Mouse (Mus musculus): ENCODE measurements around the gene Hnrnpu.

Gene Hnrnpu

GRCm38 (mm10) chr1:178318389-178319184 is 19.0 kb downstream of the Hnrnpu start, which contains the start of gene Cox20:
Gene Cox20, plus strand, starts transcription at chr1:178319130.
- in situ Hi-C loops (cut with MboI; ENCODE audit: unreplicated experiment in 2 of 2), result loop anchor here (5.0 to 10.0 kb wide), 5 partner anchors 49 to 524 kb away; partner anchors contain the start of genes Adss (in 1 of the 2), Desi2 (in 1 of the 2) and Efcab2 (in 1 of the 2)

- in situ Hi-C loops (cut with MboI; ENCODE audit: unreplicated experiment in 2 of 2), result loop anchor here (5.0 to 10.0 kb wide), 5 partner anchors 49 to 523 kb away; partner anchors contain the start of genes Adss (in 1 of the 2), Desi2 (in 1 of the 2) and Efcab2 (in 1 of the 2)
These were observed 19.6 kb downstream of the Hnrnpu start for GRCm38 (mm10) chr1:178318002-178318388.

DNA sequence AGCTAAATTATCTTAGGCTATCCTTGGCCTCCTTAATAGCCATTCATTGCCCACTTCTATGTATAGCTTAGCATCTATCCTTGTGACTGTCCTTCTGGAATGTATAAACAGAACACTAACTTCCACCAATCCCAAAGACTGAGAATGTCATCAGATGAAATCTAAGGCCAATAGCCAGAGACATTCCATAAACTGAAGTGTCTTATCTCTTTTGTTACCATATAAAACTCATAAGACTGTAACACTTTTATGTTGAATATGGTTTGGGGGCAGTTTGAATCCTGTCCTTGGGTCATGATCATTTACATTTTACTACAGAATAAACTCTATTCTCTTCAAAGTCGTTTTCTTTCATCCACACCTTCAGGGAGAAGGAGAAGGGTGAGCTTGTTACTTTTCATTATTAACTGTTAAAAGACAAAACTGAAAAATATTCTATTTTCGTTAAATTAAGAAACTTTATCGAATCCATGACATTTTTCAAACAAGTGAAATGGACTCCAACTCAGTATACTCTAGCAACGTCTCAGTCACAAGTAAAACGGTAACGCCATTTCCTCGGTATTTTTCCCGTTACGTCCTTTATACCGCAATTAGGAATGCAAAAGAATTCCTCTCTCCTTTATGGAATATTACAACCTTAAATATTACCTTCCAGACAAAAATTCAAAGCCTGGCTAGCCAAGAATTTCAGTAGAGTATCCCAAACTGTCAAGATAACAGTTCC is 20.2 kb downstream of the Hnrnpu start:
- in situ Hi-C loops (cut with MboI; ENCODE audit: unreplicated experiment in 2 of 2), result loop anchor here (5.0 to 10.0 kb wide), 5 partner anchors 50 to 523 kb away; partner anchors contain the start of genes Adss (in 1 of the 2), Desi2 (in 1 of the 2) and Efcab2 (in 1 of the 2)

DNA sequence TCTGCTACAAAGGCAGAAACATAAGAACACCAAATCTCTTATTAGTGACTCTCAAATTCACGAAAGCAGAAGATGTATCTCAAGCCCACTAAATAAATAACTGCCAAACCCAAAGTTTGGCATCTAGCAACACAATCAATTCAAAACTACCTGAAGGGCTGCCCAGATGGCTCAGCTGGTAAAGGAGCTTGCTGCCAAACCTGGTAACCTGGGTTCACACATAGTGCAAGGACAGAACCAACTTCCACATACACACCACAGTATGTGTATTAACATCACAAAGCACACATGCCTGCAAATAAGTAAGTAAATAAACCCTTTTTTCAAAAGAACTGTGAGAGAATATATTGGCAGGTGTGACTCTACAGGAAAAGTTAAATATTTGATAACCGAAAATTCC is 23.4 kb downstream of the Hnrnpu start:
- in situ Hi-C loops (cut with MboI; ENCODE audit: unreplicated experiment in 2 of 2), result loop anchor here (5.0 to 10.0 kb wide), 4 partner anchors 119 to 519 kb away; partner anchors contain the start of genes Adss (in 1 of the 2) and Desi2 (in 1 of the 2)

GRCm38 (mm10) chr1:178313039-178313597 is 24.5 kb downstream of the Hnrnpu start:
- in situ Hi-C loops (cut with MboI; ENCODE audit: unreplicated experiment in 2 of 2), result loop anchor here (5.0 to 10.0 kb wide), 4 partner anchors 118 to 518 kb away; partner anchors contain the start of genes Adss (in 1 of the 2) and Desi2 (in 1 of the 2)

DNA sequence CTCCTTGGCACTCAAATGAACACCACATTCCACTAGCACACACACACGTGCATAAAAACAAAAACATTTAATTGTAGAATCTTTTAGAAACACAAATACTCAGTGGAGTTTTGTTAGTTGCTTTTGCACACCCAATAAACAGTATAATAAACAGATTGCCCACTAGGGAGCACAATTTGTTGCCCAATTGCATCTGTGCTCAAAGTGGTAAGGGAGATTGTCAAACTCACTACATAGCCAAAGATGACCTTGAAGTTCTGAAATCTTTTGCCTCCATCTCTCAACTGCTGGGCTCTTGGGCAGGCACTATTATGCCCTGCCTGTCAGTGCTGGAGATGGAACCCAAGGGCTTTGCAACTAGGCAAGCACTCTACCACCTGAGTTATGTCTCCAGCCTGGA is 27.5 kb downstream of the Hnrnpu start:
- in situ Hi-C loops (cut with MboI; ENCODE audit: unreplicated experiment in 2 of 2), result loop anchor here (5.0 to 10.0 kb wide), 4 partner anchors 115 to 515 kb away; partner anchors contain the start of genes Adss (in 1 of the 2) and Desi2 (in 1 of the 2)

DNA sequence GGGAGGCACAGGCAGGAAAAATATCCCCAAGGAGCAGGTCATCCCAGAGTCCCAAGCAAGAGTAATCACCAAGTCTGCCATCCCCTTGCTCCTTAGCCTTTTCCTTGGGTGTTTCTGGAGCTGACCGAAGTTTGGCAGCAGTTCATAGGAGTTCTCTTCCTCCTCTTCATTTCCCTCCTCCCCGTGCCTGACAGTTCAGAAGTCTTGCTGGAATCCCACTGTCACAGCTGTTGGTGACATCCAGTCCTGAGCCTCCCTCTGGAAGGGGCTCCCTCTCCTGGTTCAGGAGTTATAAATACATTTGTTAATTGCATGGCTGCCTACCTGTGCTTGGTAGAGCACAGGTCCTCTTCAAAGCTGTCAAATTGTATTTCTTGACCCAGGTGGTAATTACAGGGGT is 28.1 kb downstream of the Hnrnpu start:
- in situ Hi-C loops (cut with MboI; ENCODE audit: unreplicated experiment in 2 of 2), result loop anchor here (10.0 kb wide), 2 partner anchors 165 to 365 kb away; no protein-coding TSS in a partner anchor

- in situ Hi-C loops (cut with MboI; ENCODE audit: unreplicated experiment in 2 of 2), result loop anchor here (5.0 to 10.0 kb wide), 4 partner anchors 156 to 359 kb away; no protein-coding TSS in a partner anchor
These were observed 34.2 kb downstream of the Hnrnpu start for GRCm38 (mm10) chr1:178303425-178303824.

- in situ Hi-C loops (cut with MboI; ENCODE audit: unreplicated experiment in 2 of 2), result loop anchor here (5.0 to 10.0 kb wide), 4 partner anchors 154 to 356 kb away; no protein-coding TSS in a partner anchor
These were observed 36.3 kb downstream of the Hnrnpu start for GRCm38 (mm10) chr1:178301261-178301660.

DNA sequence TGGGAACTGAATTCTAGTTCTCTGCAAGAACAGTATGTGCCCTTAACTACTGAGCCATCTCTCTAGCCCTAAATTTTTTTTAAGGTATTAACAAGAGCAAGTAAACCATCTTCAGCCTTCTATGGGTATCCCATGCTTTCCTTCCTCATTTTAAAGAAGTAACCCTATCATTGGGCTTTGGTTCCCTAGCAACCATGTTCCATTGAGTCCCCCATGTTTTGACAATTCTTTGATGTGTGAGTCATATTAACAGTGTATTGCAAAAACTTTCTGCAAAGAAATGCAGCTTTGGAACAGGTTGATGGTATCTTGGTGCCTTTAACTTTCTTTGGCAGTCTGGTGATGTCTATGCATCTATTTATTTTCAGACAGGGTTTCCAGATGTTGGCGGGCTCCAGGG is 43.5 kb downstream of the Hnrnpu start:
- in situ Hi-C loops (cut with MboI; ENCODE audit: unreplicated experiment in 2 of 2), result loop anchor here (10.0 to 25.0 kb wide), 3 partner anchors 349 to 943 kb away; no protein-coding TSS in a partner anchor

DNA sequence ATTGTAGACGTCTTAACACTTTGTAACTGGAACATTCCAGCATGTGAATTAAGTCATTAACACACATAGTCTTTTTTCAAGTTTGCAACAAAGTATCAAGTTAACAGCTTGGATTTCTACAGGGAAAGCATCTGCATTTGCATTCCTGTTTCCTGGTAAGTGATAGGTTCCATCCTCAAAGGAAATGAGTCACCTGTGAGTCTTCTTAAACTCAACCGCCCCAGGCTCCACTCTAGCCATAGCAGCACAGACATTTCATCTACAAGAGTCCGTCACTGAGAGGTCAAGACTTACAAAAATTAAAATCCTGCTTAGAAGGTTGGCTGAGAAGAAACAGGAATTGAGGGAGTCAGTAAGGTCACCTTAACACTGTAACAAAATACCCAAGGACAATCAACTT is 45.9 kb downstream of the Hnrnpu start:
- in situ Hi-C loops (cut with MboI; ENCODE audit: unreplicated experiment in 2 of 2), result loop anchor here (10.0 to 25.0 kb wide), 3 partner anchors 347 to 946 kb away; no protein-coding TSS in a partner anchor

GRCm38 (mm10) chr1:178287601-178288176 is 49.9 kb downstream of the Hnrnpu start:
- in situ Hi-C loops (cut with MboI; ENCODE audit: unreplicated experiment in 2 of 2), result loop anchor here (25.0 kb wide), 2 partner anchors 850 to 950 kb away; no protein-coding TSS in a partner anchor

DNA sequence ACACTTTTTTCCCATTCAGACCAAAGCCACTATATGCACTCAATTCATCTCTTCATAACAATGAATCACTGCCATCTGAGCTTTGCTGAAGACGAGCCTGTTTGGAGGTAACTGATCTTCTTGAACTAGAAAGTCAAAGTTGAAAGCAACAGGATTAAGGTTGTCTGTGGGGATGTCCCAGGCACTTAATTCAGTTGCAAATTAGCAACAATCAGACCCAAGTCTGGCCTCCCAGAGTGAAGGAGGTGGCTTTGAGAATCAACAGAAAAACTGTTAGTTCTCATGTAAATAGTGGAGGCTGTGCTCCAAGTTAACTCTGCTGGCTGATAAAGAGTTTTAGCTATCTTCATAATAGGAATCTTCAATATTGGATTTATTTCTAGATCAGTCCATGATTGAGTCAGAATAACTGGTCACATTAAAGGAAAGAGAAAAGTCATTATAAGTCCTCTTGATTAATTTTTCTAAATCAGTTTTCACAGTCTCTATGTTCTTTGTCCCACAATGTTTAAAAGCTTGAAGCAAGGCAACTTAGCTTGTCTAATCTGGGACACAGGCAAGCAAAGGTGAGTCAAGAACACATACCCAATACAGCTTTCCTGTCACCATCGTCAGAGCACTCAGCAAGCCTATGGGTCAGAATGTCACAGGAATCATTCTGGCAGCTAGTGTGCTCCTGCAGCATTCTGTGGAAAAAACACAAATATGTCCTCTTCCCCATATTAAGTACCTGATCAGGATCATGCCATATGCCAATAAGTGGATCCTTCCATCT is 53.5 kb downstream of the Hnrnpu start:
- in situ Hi-C loops (cut with MboI; ENCODE audit: unreplicated experiment in 2 of 2), result loop anchor here (25.0 kb wide), 2 partner anchors 853 to 953 kb away; no protein-coding TSS in a partner anchor

- in situ Hi-C loops (cut with MboI; ENCODE audit: unreplicated experiment in 2 of 2), result loop anchor here (25.0 kb wide), 2 partner anchors 854 to 954 kb away; no protein-coding TSS in a partner anchor
These were observed 54.3 kb downstream of the Hnrnpu start for GRCm38 (mm10) chr1:178283314-178283713.

- in situ Hi-C loops (cut with MboI; ENCODE audit: unreplicated experiment in 2 of 2), result loop anchor here (25.0 kb wide), 2 partner anchors 861 to 961 kb away; no protein-coding TSS in a partner anchor
These were observed 61.3 kb downstream of the Hnrnpu start for GRCm38 (mm10) chr1:178276054-178276911.

DNA sequence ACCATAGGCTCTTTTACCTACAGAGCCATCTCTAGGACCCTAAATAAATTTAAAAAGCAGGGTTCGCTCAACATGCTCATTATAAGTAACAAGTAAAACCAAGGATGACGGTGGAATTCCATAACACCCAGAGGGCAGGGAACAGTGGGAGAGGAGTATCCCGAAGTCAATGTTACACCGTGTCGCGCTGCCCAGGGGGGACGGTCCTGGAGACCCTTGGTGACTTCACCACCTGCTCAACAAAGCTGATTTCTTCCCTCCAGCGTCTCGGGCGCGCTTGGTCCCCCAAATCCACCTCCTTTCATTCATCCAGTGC is 61.9 kb downstream of the Hnrnpu start:
- in situ Hi-C loops (cut with MboI; ENCODE audit: unreplicated experiment in 2 of 2), result loop anchor here (25.0 kb wide), 2 partner anchors 862 to 962 kb away; no protein-coding TSS in a partner anchor

- in situ Hi-C loops (cut with MboI; ENCODE audit: unreplicated experiment in 2 of 2), result loop anchor here (25.0 kb wide), 2 partner anchors 862 to 962 kb away; no protein-coding TSS in a partner anchor
These were observed 62.3 kb downstream of the Hnrnpu start for GRCm38 (mm10) chr1:178275174-178275730.
